Mouse (Mus musculus): ENCODE data around the gene Cdk5rap3.

DNA sequence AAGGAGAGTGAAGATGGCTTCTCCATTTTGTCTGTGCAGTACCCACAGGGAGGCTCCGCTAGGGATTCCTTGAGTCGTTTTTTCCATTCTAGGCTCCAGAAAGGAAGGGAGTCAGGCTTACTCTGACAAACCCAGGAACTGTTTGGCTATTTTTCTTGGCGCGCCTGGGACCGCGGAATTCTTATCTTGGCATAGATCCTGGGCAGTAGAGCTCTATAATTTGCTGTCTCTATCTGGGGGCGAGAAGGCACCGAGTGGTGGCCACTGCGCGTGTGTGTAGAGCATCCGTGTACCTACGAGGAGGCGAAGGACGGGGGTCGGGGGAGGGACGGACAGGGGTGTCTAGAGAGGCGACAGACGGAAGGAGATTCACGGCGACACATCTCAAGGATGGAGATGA, 54.9 kb downstream of the Cdk5rap3 start:
- no peak for TF ChIP-seq CTCF (IDR thresholded peaks at IDR 0.05; ENCODE audit: borderline replicate concordance, control insufficient read depth, extremely low read depth, insufficient read depth, low read length, poor library complexity)
- TF ChIP-seq POLR2A (IDR thresholded peaks at IDR 0.05; ENCODE audit: control insufficient read depth, extremely low read depth, insufficient read depth, low read length, poor library complexity): no peak
